Mouse (Mus musculus): ENCODE measurements around the gene Zdhhc15.

GRCm38 (mm10) chrX:104543919-104544595 is 126.8 kb downstream of the Zdhhc15 start:
- TF ChIP-seq CTCF (IDR thresholded peaks at IDR 0.05; ENCODE audit: low read depth) (no peak), EP300 (IDR thresholded peaks at IDR 0.05; ENCODE audit: low read depth) (peak; percentile 82)

All from liver, postnatal 0 days (tissue).